ENCODE assay signal across 8 mouse cellular contexts in genomic region chr16:21333223-21333951, GRCm38 (mm10).
A peak's percentile ranks its signal among the peaks of the same experiment; 100 is the strongest.
DNase-seq lines count a peak whose midpoint lies in the region; ATAC-seq lines count a peak whose summit lies in the region.

No protein-coding gene starts in this region.

- H3K4me2 ChIP-seq in hindbrain, embryonic 16.5 days (ENCODE audit: low read length): peak overlapping the region; percentile 98

- H3K4me1 ChIP-seq in hindbrain, embryonic 16.5 days (ENCODE audit: control insufficient read depth, insufficient read depth, low read depth, low read length): peaks cover 21% of the 10 kb centered on the region

- peak; percentile 94 for ATAC-seq in hindbrain, embryonic 16.5 days

- H3K9me3 ChIP-seq in hindbrain, embryonic 16.5 days (ENCODE audit: control insufficient read depth, low read length): no peaks in the 10 kb centered on the region

- peak overlapping the region; percentile 96 for H3K27ac ChIP-seq in hindbrain, embryonic 16.5 days (ENCODE audit: low read depth, low read length)

- H3K27me3 ChIP-seq in hindbrain, embryonic 16.5 days (replicated peaks; ENCODE audit: control insufficient read depth, insufficient read depth, low read length): no peaks in the 10 kb centered on the region

- WGBS in hindbrain, embryonic 16.5 days: 1% methylated on average over 44 of the region's 44 CpGs

- peak; percentile 58 for DNase-seq in WW6 (ENCODE audit: low read depth, low spot score)
- peak; percentile 76 to 89 for DNase-seq in cerebellum, postnatal 4 days (ENCODE audit: low spot score in 2 of 2)
- DNase-seq in gastrocnemius, adult 18-20 months (ENCODE audit: low spot score): peak; percentile 89
- peak; percentile 87 for DNase-seq in left cerebral cortex, adult 11 months (ENCODE audit: low spot score)
- peak; percentile 95 for DNase-seq in lung, postnatal 36 days
- DNase-seq in retina, embryonic 14.5 days (ENCODE audit: low spot score): peak; percentile 92
- DNase-seq in thymus, postnatal 36 days: peak; percentile 94

- H3K36me3 ChIP-seq in hindbrain, embryonic 16.5 days (ENCODE audit: control insufficient read depth, insufficient read depth, low read length): no peaks in the 10 kb centered on the region

- H3K9ac ChIP-seq in hindbrain, embryonic 16.5 days (ENCODE audit: low read depth, low read length): peak overlapping the region; percentile 72

- peak overlapping the region; percentile 61 for H3K4me3 ChIP-seq in hindbrain, embryonic 16.5 days (ENCODE audit: low read length)

Comparison
In these comparisons a context has a peak if more than half of its experiments do, and no peak if none do; other contexts are left out.
1. Peak in every context shown above with its lines: DNase-seq, ATAC-seq, H3K4me3 ChIP-seq and H3K27ac ChIP-seq.